14 mouse cellular contexts compared by ENCODE assay signal in the genomic region with DNA sequence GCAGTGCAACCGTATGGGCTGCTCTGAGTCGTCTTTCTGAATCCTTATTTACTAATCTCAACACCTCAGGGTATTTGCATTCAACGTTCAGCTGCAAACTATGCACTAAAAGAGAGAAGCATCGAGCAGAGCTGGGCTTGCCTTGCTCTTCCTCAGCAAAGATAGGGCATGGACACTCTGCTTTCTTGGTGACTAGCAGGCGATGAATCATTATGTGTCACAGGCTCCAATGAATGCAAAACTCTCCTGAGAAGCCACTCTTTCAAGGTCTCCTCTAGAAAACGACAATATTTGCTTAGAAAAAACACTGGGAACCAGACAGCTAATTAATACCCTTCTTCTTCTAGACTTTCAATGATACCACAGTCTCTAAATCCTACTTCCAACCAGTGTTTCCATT.
A peak's percentile ranks its signal among the peaks of the same experiment; 100 is the strongest.
DNase-seq lines count a peak whose midpoint lies in the region.
"Had no signal": no experiment of that assay in that cellular context is flagged by ENCODE, and none has a peak within 500 bp of the region (broad histone marks: within the 10 kb centered on the region; RNA-seq: fewer than 3 reads in every experiment).

No protein-coding gene starts in this region.

- DNase-seq in adrenal gland, adult 2 months, result peak; percentile 25
- DNase-seq in adrenal gland, adult 8-10 months, result no peak
- peak; percentile 16 for DNase-seq in 3T3-L1 (ENCODE audit: low read depth, low spot score)
- peak; percentile 26 for DNase-seq in Muller cell, postnatal 12 days (ENCODE audit: inconsistent ontology term)
- no peak for DNase-seq in cerebellum, adult 11-12 months
- DNase-seq in left cerebral cortex, adult 18-20 months (ENCODE audit: low spot score in 2 of 2), result no peak
- DNase-seq: adrenal gland, postnatal 14 days; B cell, adult 2 months; cerebellum, adult 18-20 months; cerebellum, adult 8-10 months; cerebellum, adult 9-11 months; cerebellum, postnatal 14 days; cerebellum, postnatal 36 days; embryo, embryonic 11 days had no signal

Comparison
In these comparisons a context has a peak if more than half of its experiments do, and no peak if none do; other contexts are left out.
1. DNase-seq: peak in adrenal gland, adult 2 months (single experiment), 3T3-L1 (single experiment) and Muller cell, postnatal 12 days (single experiment); none in adrenal gland, adult 8-10 months (single experiment), cerebellum, adult 11-12 months (single experiment) and left cerebral cortex, adult 18-20 months (0 of 2).